Mouse (Mus musculus) liver, adult 2 months (tissue): ENCODE data around the gene Map1b. TPM values are rescaled to one million over a fixed set of nuclear protein-coding genes. Genes with fewer than 3 reads are reported as not detected.

Experiments used
- DNase-seq: peaks from one replicate; pipeline ENCODE4 v3.0.0-alpha.2; 2011; ENCODE audit warnings: low read depth, low spot score; ENCODE audit errors: extremely low read depth
- H3K27ac ChIP-seq: fragments of 200-500 bp; replicated peaks from 2 replicates; pipeline ENCODE4 v1.5.1; 2012; ENCODE audit warnings: low read depth, mild to moderate bottlenecking, control low read depth, inconsistent platforms, low read length; ENCODE audit not compliant: insufficient read depth
- H3K27me3 ChIP-seq: fragments of 200-500 bp; 2 replicates; pipeline ENCODE4 v1.6.1; 2012; ENCODE audit warnings: mild to moderate bottlenecking, moderate library complexity, low read length, inconsistent platforms; ENCODE audit not compliant: control insufficient read depth, insufficient read depth
- H3K36me3 ChIP-seq: fragments of 200-500 bp; 2 replicates; pipeline ENCODE4 v1.6.1; 2012; ENCODE audit warnings: low read length, inconsistent platforms; ENCODE audit not compliant: control insufficient read depth, insufficient read depth
- H3K4me1 ChIP-seq: fragments of 200-500 bp; 2 replicates; pipeline ENCODE4 v1.6.1; 2011; ENCODE audit warnings: low read length; ENCODE audit not compliant: control insufficient read depth, insufficient read depth
- H3K4me3 ChIP-seq: fragments of 200-500 bp; 2 replicates; pipeline ENCODE4 v1.5.1; 2011; ENCODE audit warnings: low read depth, mild to moderate bottlenecking, control low read depth, low read length, moderate library complexity; ENCODE audit not compliant: insufficient read depth
- H3K79me2 ChIP-seq: fragments of 200-500 bp; 2 replicates; pipeline ENCODE4 v1.6.1; 2012; ENCODE audit warnings: inconsistent platforms, mild to moderate bottlenecking, low read length, moderate library complexity; ENCODE audit not compliant: control insufficient read depth, insufficient read depth
- H3K9ac ChIP-seq: fragments of 200-500 bp; 2 replicates; pipeline ENCODE4 v1.6.1; 2012; ENCODE audit warnings: low read depth, mild to moderate bottlenecking, control low read depth, inconsistent platforms, low read length
- CTCF ChIP-seq: fragments of 200-500 bp; IDR thresholded peaks from 2 replicates; pipeline ENCODE4 v1.5.1; 2011; ENCODE audit warnings: low read depth, low read length, control low read depth
- POLR2A ChIP-seq: fragments of 200-500 bp; IDR thresholded peaks from 2 replicates; pipeline ENCODE4 v1.6.1; 2011; ENCODE audit warnings: low read length, control low read depth; ENCODE audit not compliant: insufficient read depth; ENCODE audit errors: extremely low read depth
- WGBS: fragments of 180-500 bp; shearing (Covaris S2); methylation state at CpG from one replicate; pipeline ENCODE4 v1.1.7; 2018; 5-methylcytosine and 5-hydroxymethylcytosine counted together
- polyA plus RNA-seq: library from polyadenylated mRNA; depleted of rRNA; stranded (reverse); fragments of >200 nt; gene quantifications from 2 replicates; pipeline ENCODE4 v1.2.3, GENCODE M21; 2012
- total RNA-seq: library from RNA; depleted of rRNA; stranded (reverse); fragments of >200 nt; gene quantifications from 2 replicates; pipeline ENCODE4 v1.2.3, GENCODE M21; 2014

The Map1b gene
- total and polyA plus RNA-seq, 2 experiments, result 0.09 to 0.18 TPM

GRCm38 (mm10) chr13:99386341-99386740, 130.0 kb downstream of the Map1b start:
- no peaks in the 10 kb centered on the region; the same call in 1 of the 2 replicates for H3K36me3 ChIP-seq
- no peak overlapping the region for H3K4me3 ChIP-seq
- no peak overlapping the region for H3K27ac ChIP-seq
- no peaks in the 10 kb centered on the region for H3K27me3 ChIP-seq
- H3K79me2 ChIP-seq, result no peaks in the 10 kb centered on the region
- H3K4me1 ChIP-seq, result no peaks in the 10 kb centered on the region
- WGBS, result 91% methylated on average over 7 of the region's 7 CpGs
- TF ChIP-seq CTCF, result no peak
- TF ChIP-seq POLR2A, result no peak
- DNase-seq, result no peak
- no peak overlapping the region for H3K9ac ChIP-seq

GRCm38 (mm10) chr13:99385911-99386310, 130.4 kb downstream of the Map1b start:
- Histone ChIP-seq H3K4me3 (no peak overlapping the region), H3K4me1 (no peaks in the 10 kb centered on the region), H3K27me3 (no peaks in the 10 kb centered on the region), H3K79me2 (no peaks in the 10 kb centered on the region), H3K9ac (no peak overlapping the region), H3K27ac (no peak overlapping the region), H3K36me3 (peaks cover 2% of the 10 kb centered on the region; the same call in 1 of the 2 replicates)
- TF ChIP-seq POLR2A, result no peak
- no peak for TF ChIP-seq CTCF
- over 99% methylated on average over 5 of the region's 6 CpGs for WGBS
- no peak for DNase-seq

- Histone ChIP-seq H3K27me3 (no peaks in the 10 kb centered on the region), H3K79me2 (no peaks in the 10 kb centered on the region), H3K36me3 (peaks cover 8% of the 10 kb centered on the region), H3K4me1 (no peaks in the 10 kb centered on the region), H3K4me3 (no peak overlapping the region), H3K9ac (no peak overlapping the region), H3K27ac (no peak overlapping the region)
- no peak for DNase-seq
- TF ChIP-seq POLR2A, result no peak
- TF ChIP-seq CTCF, result no peak
- WGBS, result 81% methylated on average over 7 of the region's 7 CpGs
Measured at GRCm38 (mm10) chr13:99384555-99385203, 131.7 kb downstream of the Map1b start.

GRCm38 (mm10) chr13:99382373-99382772, 134.0 kb downstream of the Map1b start:
- TF ChIP-seq CTCF, result no peak
- no peaks in the 10 kb centered on the region for H3K79me2 ChIP-seq
- H3K27me3 ChIP-seq, result no peaks in the 10 kb centered on the region
- H3K27ac ChIP-seq, result no peak overlapping the region
- H3K4me3 ChIP-seq, result no peak overlapping the region
- 79% methylated on average over 6 of the region's 6 CpGs for WGBS
- H3K4me1 ChIP-seq, result no peaks in the 10 kb centered on the region
- H3K36me3 ChIP-seq, result peaks cover 8% of the 10 kb centered on the region
- DNase-seq, result no peak
- H3K9ac ChIP-seq, result no peak overlapping the region

GRCm38 (mm10) chr13:99378223-99378622, 138.1 kb downstream of the Map1b start:
- Histone ChIP-seq H3K9ac (no peak overlapping the region), H3K4me3 (no peak overlapping the region), H3K27ac (no peak overlapping the region), H3K4me1 (no peaks in the 10 kb centered on the region), H3K36me3 (peaks cover 8% of the 10 kb centered on the region), H3K27me3 (no peaks in the 10 kb centered on the region), H3K79me2 (no peaks in the 10 kb centered on the region)
- no peak for TF ChIP-seq POLR2A
- TF ChIP-seq CTCF, result no peak
- no peak for DNase-seq
- 100% methylated on average over 1 of the region's 1 CpGs for WGBS

GRCm38 (mm10) chr13:99377055-99377454, 139.3 kb downstream of the Map1b start:
- no peak for TF ChIP-seq CTCF
- TF ChIP-seq POLR2A, result no peak
- no peak for DNase-seq
- 58% methylated on average over 6 of the region's 6 CpGs for WGBS

More at GRCm38 (mm10) chr13:99377055-99377454, 139.3 kb downstream of the Map1b start:
- H3K4me3 ChIP-seq, result no peak overlapping the region
- H3K27ac ChIP-seq, result no peak overlapping the region
- H3K36me3 ChIP-seq, result peaks cover 11% of the 10 kb centered on the region
- no peaks in the 10 kb centered on the region for H3K4me1 ChIP-seq
- H3K79me2 ChIP-seq, result no peaks in the 10 kb centered on the region
- H3K9ac ChIP-seq, result no peak overlapping the region
- no peaks in the 10 kb centered on the region for H3K27me3 ChIP-seq
